Mouse (Mus musculus) hindbrain, postnatal 0 days (tissue): ENCODE measurements at regions not wholly inside any gene's neighbourhood (a gene's known extent, or its start where the extent isn't known, plus 50 kb on each side); places are given as distances from the start of the nearest gene placed in this dataset.
A peak's percentile ranks its signal among the peaks of the same experiment; 100 is the strongest.

ENCODE experiments used
- ATAC-seq: fragments of 200-750 bp; cut with Nextera tagmentation; 2 replicates; pipeline ENCODE4 v1.8.0; 2017; ENCODE audit warnings: mild to moderate bottlenecking, moderate TSS enrichment, moderate library complexity
- DNase-seq: peaks from one replicate; pipeline ENCODE4 v3.0.0-alpha.2; 2015; ENCODE audit warnings: low spot score
- H3K27ac ChIP-seq: fragments of 300-500 bp; sonication (generic); 2 replicates; pipeline ENCODE4 v1.5.1; 2014; ENCODE audit warnings: mild to moderate bottlenecking
- H3K27me3 ChIP-seq: fragments of 300-500 bp; sonication (generic); 2 replicates; pipeline ENCODE4 v1.6.1; 2014; ENCODE audit warnings: low read length, mixed read lengths; ENCODE audit not compliant: insufficient read depth
- H3K36me3 ChIP-seq: fragments of 300-500 bp; sonication (generic); 2 replicates; pipeline ENCODE4 v1.6.1; 2014; ENCODE audit warnings: low read length, mixed read lengths; ENCODE audit not compliant: insufficient read depth
- H3K4me1 ChIP-seq: fragments of 300-500 bp; sonication (generic); 2 replicates; pipeline ENCODE4 v1.6.1; 2014; ENCODE audit warnings: antibody characterized with exemption, low read length, mixed read lengths; ENCODE audit not compliant: insufficient read depth
- H3K4me2 ChIP-seq: fragments of 300-500 bp; sonication (generic); 2 replicates; pipeline ENCODE4 v1.6.1; 2014; ENCODE audit warnings: low read depth, mild to moderate bottlenecking, low read length, moderate library complexity, mixed read lengths
- H3K4me3 ChIP-seq: fragments of 300-500 bp; sonication (generic); 2 replicates; pipeline ENCODE4 v1.5.1; 2014; ENCODE audit warnings: low read length
- H3K9ac ChIP-seq: fragments of 300-500 bp; sonication (generic); replicated peaks from 2 replicates; pipeline ENCODE4 v1.6.1; 2014; ENCODE audit warnings: mild to moderate bottlenecking, low read length, moderate library complexity, mixed read lengths
- H3K9me3 ChIP-seq: fragments of 300-500 bp; sonication (generic); 2 replicates; pipeline ENCODE4 v1.6.1; 2016; ENCODE audit warnings: low read length, mixed read lengths
- CTCF ChIP-seq: IDR thresholded peaks from 2 replicates; pipeline ENCODE4 v1.5.1; 2016; ENCODE audit warnings: antibody characterized with exemption, control low read depth, low read depth
- WGBS: fragments of 180-500 bp; shearing (Covaris S2); extraction: QIAGEN DNeasy Blood & Tissue Kit; methylation state at CpG from one replicate; pipeline ENCODE4 v1.1.7; 2014; 5-methylcytosine and 5-hydroxymethylcytosine counted together

DNA sequence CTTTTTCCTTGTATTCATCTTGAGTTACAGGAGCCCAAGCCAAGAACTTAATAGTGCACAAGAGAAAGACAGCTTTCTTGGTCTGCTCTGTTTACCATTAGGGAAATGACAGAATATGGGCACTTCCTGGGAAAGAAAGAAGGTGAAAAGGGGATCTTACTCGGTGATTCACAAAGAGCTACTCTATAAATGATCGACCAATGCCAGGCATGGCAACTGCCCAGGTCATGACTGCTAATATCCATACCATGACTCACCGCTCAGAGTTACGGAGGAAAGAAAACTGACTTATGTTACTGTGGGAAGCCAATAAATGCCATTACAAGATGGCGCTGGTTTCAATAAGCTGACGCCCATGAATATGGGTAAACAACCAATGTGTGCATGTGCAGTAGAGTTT is 204.1 kb upstream of the Prok2 start:
- no peak overlapping the region for H3K4me3 ChIP-seq
- no peak for DNase-seq
- H3K27ac ChIP-seq = no peak overlapping the region
- TF ChIP-seq CTCF = no peak
- no peaks in the 10 kb centered on the region for H3K36me3 ChIP-seq
- H3K9ac ChIP-seq = no peak overlapping the region
- H3K9me3 ChIP-seq = no peaks in the 10 kb centered on the region
- H3K4me1 ChIP-seq = no peaks in the 10 kb centered on the region; the same call in 1 of the 2 replicates
- no peak overlapping the region for H3K4me2 ChIP-seq
- ATAC-seq = no peak
- 92% methylated on average over 6 of the region's 6 CpGs for WGBS
- H3K27me3 ChIP-seq = no peaks in the 10 kb centered on the region

DNA sequence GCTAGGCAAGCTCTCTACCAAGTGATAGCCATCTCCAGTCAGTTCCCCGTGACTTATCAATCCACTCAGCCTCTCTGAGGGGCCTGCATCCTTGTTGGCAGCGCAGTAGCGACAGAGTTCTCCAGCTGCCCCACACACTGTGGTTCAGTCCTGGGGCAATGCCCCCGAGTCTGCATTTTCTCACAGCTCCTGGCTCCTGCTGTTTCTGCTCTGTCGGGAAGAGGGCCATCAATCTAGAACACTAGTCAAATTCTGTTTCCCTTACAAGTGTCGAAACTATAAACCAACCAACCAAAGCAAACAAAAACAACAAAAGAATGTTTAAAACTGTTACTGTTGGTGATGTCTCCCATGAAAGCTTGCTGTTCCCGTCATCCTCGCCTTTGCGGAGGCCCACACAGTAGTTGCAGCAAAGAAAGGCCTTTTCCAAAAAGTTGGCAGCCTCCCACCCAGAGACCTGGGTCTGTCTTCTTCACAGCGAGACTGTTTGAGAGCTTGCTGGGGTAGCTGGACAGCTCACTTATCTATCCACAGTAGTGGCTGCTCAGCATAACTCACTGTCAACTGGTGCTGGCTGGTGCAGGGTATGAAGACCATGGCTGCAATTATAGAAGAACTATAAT is 201.9 kb upstream of the Prok2 start:
- no peak for TF ChIP-seq CTCF
- Histone ChIP-seq H3K4me3 (no peak overlapping the region), H3K9ac (no peak overlapping the region), H3K4me1 (no peaks in the 10 kb centered on the region), H3K27me3 (no peaks in the 10 kb centered on the region), H3K4me2 (no peak overlapping the region), H3K9me3 (no peaks in the 10 kb centered on the region), H3K27ac (no peak overlapping the region), H3K36me3 (no peaks in the 10 kb centered on the region)
- WGBS = 39% methylated on average over 10 of the region's 10 CpGs
- peak; percentile 49; the same call in 1 of the 2 replicates for ATAC-seq
- no peak for DNase-seq

DNA sequence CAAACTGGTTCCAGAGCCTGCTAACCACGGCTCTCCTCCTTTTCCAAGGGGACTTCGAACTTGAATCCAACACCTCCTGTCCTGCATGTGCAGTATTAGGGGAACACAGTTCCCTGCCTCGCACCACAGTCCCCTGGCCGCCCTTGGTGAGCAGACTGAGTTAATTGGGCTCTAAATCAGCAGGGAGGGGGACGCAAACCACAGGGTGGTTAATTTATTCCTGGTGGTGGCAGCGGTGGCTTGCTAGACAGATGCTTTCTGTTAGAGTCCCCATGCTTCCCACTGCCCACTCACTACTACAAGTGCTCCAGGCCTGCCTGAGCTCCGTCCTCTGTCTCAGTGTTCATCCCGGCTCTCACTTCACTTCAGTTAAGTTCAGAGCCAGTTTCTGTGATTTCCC is 198.0 kb upstream of the Prok2 start:
- 60% methylated on average over 8 of the region's 8 CpGs for WGBS
- DNase-seq = no peak
- TF ChIP-seq CTCF = no peak
- Histone ChIP-seq H3K27me3 (no peaks in the 10 kb centered on the region), H3K36me3 (no peaks in the 10 kb centered on the region), H3K4me2 (no peak overlapping the region), H3K9ac (no peak overlapping the region), H3K4me3 (no peak overlapping the region), H3K4me1 (no peaks in the 10 kb centered on the region), H3K9me3 (no peaks in the 10 kb centered on the region), H3K27ac (no peak overlapping the region)
- ATAC-seq = no peak

DNA sequence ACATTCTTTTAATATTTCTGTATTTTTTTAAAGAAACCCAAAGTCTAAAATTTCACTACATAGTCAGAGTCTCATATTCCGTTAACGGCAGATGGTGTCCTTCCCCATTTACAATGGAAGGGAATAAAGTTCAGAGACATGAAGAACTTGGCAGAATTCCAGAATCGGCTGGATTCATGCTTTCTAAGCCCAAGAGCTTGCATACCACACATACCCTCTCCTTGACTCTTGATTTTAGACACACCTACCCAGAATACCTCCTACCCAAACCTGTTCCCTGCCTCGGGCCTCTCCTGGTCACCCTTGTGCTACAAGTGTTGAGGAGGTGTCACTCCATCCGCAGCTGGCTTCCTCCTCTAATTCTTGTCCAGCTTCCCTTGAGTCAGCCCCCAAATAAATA is 195.8 kb upstream of the Prok2 start:
- no peaks in the 10 kb centered on the region for H3K36me3 ChIP-seq
- H3K27me3 ChIP-seq = no peaks in the 10 kb centered on the region
- no peaks in the 10 kb centered on the region for H3K4me1 ChIP-seq
- no peak for TF ChIP-seq CTCF
- no peak for ATAC-seq
- H3K4me2 ChIP-seq = no peak overlapping the region
- no peak overlapping the region for H3K4me3 ChIP-seq
- no peak overlapping the region for H3K27ac ChIP-seq
- no peak overlapping the region for H3K9ac ChIP-seq
- DNase-seq = no peak
- WGBS = 58% methylated on average over 5 of the region's 5 CpGs
- H3K9me3 ChIP-seq = no peaks in the 10 kb centered on the region

DNA sequence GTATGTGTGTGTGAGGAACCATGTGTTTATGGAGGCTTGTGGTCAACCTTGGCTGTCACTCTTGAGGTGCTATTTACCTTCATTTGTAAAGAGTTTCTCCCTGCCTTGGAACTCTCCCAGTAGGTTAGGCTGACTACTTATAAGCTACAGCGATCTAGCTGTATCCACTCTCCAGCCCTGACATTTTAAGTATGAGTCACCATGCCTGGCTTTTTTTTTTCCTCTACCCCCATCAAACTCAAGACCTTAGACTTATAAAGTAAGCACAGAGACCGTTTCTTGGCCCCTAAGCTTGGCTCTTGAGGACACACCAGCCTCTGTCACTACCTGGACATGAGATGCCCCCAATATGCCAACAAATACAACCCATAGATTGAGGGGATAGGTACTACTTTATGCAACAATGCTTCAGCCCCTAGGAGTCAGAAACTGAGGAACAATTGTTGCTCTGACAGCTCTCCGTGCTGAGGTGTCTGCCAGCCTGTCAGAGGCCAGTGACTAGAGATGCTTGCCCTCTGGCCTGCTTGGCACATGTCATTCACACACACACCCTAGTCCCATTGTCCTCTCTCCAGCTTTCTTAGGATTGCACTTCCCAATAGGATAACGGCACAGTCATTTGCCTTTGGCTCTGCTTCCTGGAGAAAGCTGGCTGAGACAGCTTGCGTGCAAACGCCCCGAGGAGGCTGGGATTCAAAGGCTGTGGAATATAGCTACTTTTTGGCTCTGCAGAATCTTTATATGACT is 193.8 kb upstream of the Prok2 start:
- no peak overlapping the region for H3K4me2 ChIP-seq
- DNase-seq (no peak), ATAC-seq (no peak)
- 63% methylated on average over 7 of the region's 7 CpGs for WGBS
- H3K27me3 ChIP-seq = no peaks in the 10 kb centered on the region
- no peak overlapping the region for H3K4me3 ChIP-seq
- no peaks in the 10 kb centered on the region for H3K4me1 ChIP-seq
- H3K36me3 ChIP-seq = no peaks in the 10 kb centered on the region
- no peak for TF ChIP-seq CTCF
- no peak overlapping the region for H3K27ac ChIP-seq
- H3K9me3 ChIP-seq = no peaks in the 10 kb centered on the region
- H3K9ac ChIP-seq = no peak overlapping the region

DNA sequence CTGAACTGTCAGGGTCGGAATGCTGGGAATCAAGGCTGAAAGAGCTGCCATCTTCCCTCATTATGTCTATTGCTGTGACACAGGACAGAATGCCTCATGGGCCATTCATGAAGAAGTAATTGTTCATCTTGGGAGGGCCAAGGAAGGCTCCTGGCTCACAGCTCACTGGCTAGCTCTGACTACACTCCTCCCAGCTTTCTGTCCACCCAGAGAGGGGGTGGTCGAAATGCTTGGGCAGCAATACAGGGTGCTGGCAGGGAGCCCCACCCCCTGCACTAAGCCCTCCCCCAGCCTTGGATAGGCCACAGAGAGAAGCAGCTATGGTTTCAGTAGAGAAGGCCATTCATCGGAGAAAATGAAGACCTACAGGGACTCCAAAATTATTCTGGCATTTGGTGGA is 192.2 kb upstream of the Prok2 start:
- Histone ChIP-seq H3K4me2 (no peak overlapping the region), H3K27ac (no peak overlapping the region), H3K4me1 (no peaks in the 10 kb centered on the region), H3K9ac (no peak overlapping the region), H3K4me3 (no peak overlapping the region), H3K36me3 (no peaks in the 10 kb centered on the region), H3K27me3 (no peaks in the 10 kb centered on the region), H3K9me3 (no peaks in the 10 kb centered on the region)
- no peak for DNase-seq
- 0 out of 2 replicates have a peak, but pooled peaks have one; percentile 56 for ATAC-seq
- TF ChIP-seq CTCF = no peak
- WGBS = 57% methylated on average over 3 of the region's 3 CpGs

DNA sequence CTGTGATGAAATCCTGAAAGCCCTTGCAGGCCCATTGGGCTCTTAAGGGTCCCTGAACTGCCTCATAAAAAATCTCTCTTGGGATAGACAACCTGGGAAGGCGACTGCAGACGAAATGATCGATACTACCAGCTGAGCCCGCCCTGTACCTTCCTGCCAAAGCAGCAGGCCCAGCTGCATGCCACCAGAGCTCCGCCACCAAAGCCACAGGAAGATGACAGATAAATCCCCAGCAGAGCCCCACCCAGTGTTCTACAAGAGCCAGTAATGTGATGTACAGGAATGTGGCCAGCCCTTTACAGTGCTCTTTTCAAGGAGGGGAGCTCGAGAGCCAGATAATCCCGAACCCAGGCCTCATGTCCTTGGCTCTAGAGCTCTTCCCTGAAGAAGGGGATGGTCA is 183.7 kb upstream of the Prok2 start:
- no peak overlapping the region for H3K4me3 ChIP-seq
- no peak overlapping the region for H3K4me2 ChIP-seq
- H3K4me1 ChIP-seq = no peaks in the 10 kb centered on the region
- TF ChIP-seq CTCF = no peak
- DNase-seq (no peak), ATAC-seq (no peak)
- H3K27me3 ChIP-seq = peaks cover 10% of the 10 kb centered on the region
- H3K27ac ChIP-seq = no peak overlapping the region
- 73% methylated on average over 7 of the region's 7 CpGs for WGBS
- no peaks in the 10 kb centered on the region for H3K9me3 ChIP-seq
- H3K9ac ChIP-seq = no peak overlapping the region
- H3K36me3 ChIP-seq = no peaks in the 10 kb centered on the region
